Mouse (Mus musculus) heart, postnatal 0 days (tissue): ENCODE results near the gene Lrrc57.

Experiments used
- CTCF ChIP-seq: IDR thresholded peaks from 2 replicates; pipeline ENCODE4 v1.5.1; 2016; ENCODE audit warnings: antibody characterized with exemption, control low read depth, low read depth
- EP300 ChIP-seq: IDR thresholded peaks from 2 replicates; pipeline ENCODE4 v1.6.1; 2016; ENCODE audit warnings: antibody characterized with exemption, low read depth

GRCm38 (mm10) chr2:120566886-120567797 is 42.2 kb downstream of the Lrrc57 start, which contains the start of gene Snap23:
- TF ChIP-seq CTCF (no peak), EP300 (0 out of 2 replicates have a peak, but pooled peaks have one; percentile 18)
